ENCODE assay signal across 13 mouse cellular contexts in the genomic region with DNA sequence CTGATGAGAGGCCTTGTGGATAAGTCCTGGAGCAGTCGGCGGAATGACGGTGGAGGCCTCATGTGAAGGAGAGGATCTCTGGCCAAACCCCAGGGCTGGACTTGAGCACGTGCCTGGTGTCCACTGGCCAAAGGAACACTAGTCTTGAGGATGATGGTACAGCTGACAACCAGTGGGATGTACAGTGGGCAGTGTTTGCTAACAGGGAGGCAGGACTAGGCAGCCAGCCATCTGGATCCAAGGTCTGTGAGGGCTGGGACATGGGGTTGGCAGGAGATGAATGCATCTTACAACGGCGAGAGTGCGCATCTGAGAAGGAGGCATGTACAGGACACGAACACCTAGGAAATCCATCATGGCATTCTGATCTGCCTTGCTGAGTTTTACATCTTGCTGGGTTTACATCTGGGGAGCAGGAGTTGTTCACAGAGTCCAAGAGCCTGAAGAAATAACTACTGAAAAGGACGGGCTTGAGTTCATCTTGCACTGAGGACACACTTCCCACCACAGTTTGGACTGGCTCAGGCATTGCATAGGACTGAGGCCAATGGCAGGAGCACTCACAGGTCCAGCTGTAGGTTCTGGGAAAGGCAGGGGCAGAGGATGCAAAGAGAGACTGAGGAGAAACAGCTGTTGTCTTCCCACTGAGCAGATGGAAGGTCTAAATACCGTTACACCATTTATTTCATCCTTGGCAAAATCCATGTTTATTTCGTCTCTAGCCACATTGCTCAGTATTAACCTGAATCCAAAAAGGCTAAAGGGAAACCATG. TPM values are rescaled to one million over a fixed set of nuclear protein-coding genes. Genes with fewer than 3 reads are reported as not detected.
DNase-seq lines count a peak whose midpoint lies in the region; ATAC-seq and TF ChIP-seq lines count a peak whose summit lies in the region.
"Had no signal": no experiment of that assay in that cellular context is flagged by ENCODE, and none has a peak within 500 bp of the region (broad histone marks: within the 10 kb centered on the region; RNA-seq: fewer than 3 reads in every experiment).

No protein-coding gene starts in this region.

- DNase-seq in embryonic facial prominence, embryonic 14.5 days (ENCODE audit: low spot score) = peak; percentile 43
- DNase-seq in embryonic facial prominence, embryonic 10.5 days (ENCODE audit: low spot score) = no peak
- DNase-seq in ovary, adult 18-20 months (ENCODE audit: low spot score) = peak; percentile 5
- DNase-seq in ovary, postnatal 10 days (ENCODE audit: low spot score) = no peak
- DNase-seq in lung, embryonic 14.5 days = peak; percentile 89
- no peak for DNase-seq in stomach, postnatal 0 days (ENCODE audit: low spot score)
- DNase-seq in embryo, embryonic 11 days = no peak
- no peak for DNase-seq in right cerebral cortex, postnatal 4 days
- DNase-seq: kidney, postnatal 14 days had no signal

- peaks cover 15% of the 10 kb centered on the region for H3K4me1 ChIP-seq in embryonic facial prominence, embryonic 14.5 days (ENCODE audit: control insufficient read depth, insufficient read depth, low read length)
- H3K4me1 ChIP-seq in embryonic facial prominence, embryonic 10.5 days = peaks cover 11% of the 10 kb centered on the region
- H3K4me1 ChIP-seq in lung, embryonic 14.5 days (ENCODE audit: insufficient read depth) = peaks cover 11% of the 10 kb centered on the region
- no peaks in the 10 kb centered on the region for H3K4me1 ChIP-seq in stomach, postnatal 0 days (replicated peaks; ENCODE audit: control insufficient read depth, insufficient read depth)
- H3K4me1 ChIP-seq: neural tube, embryonic 13.5 days had no signal

- no peak overlapping the region for H3K27ac ChIP-seq in embryonic facial prominence, embryonic 14.5 days (replicated peaks; ENCODE audit: low read depth, low read length)
- H3K27ac ChIP-seq in embryonic facial prominence, embryonic 10.5 days (replicated peaks) = no peak overlapping the region
- peak overlapping the region; percentile 80 for H3K27ac ChIP-seq in lung, embryonic 14.5 days (ENCODE audit: low read depth)
- H3K27ac ChIP-seq in stomach, postnatal 0 days (replicated peaks) = no peak overlapping the region
- H3K27ac ChIP-seq: neural tube, embryonic 13.5 days had no signal

- TF ChIP-seq CTCF in lung, embryonic 14.5 days (IDR thresholded peaks at IDR 0.05; ENCODE audit: low read depth) = no peak
- no peak for TF ChIP-seq CTCF in stomach, postnatal 0 days (IDR thresholded peaks at IDR 0.05; ENCODE audit: low read depth)

- no peak overlapping the region for H3K9ac ChIP-seq in embryonic facial prominence, embryonic 14.5 days (ENCODE audit: low read depth, low read length)
- no peak overlapping the region for H3K9ac ChIP-seq in lung, embryonic 14.5 days
- no peak overlapping the region for H3K9ac ChIP-seq in stomach, postnatal 0 days (ENCODE audit: low read length)
- H3K9ac ChIP-seq: neural tube, embryonic 13.5 days had no signal

- ATAC-seq in embryonic facial prominence, embryonic 14.5 days (ENCODE audit: low read depth) = no peak
- ATAC-seq in lung, embryonic 14.5 days (ENCODE audit: insufficient read depth) = peak; percentile 95
- peak; percentile 21; the same call in 1 of the 2 replicates for ATAC-seq in stomach, postnatal 0 days (ENCODE audit: low FRiP score, low TSS enrichment)

- H3K4me3 ChIP-seq in embryonic facial prominence, embryonic 14.5 days (ENCODE audit: low read depth, low read length) = no peak overlapping the region
- no peak overlapping the region for H3K4me3 ChIP-seq in embryonic facial prominence, embryonic 10.5 days
- H3K4me3 ChIP-seq in lung, embryonic 14.5 days (ENCODE audit: low read depth, low read length) = no peak overlapping the region
- no peak overlapping the region for H3K4me3 ChIP-seq in stomach, postnatal 0 days (ENCODE audit: low read depth, low read length)
- H3K4me3 ChIP-seq: erythroblast, embryonic 14.5 days; neural tube, embryonic 13.5 days had no signal

- H3K4me2 ChIP-seq in embryonic facial prominence, embryonic 14.5 days (ENCODE audit: low read depth, low read length) = no peak overlapping the region
- no peak overlapping the region for H3K4me2 ChIP-seq in lung, embryonic 14.5 days
- no peak overlapping the region for H3K4me2 ChIP-seq in stomach, postnatal 0 days (replicated peaks; ENCODE audit: low read depth)
- H3K4me2 ChIP-seq: liver, embryonic 11.5 days; midbrain, embryonic 11.5 days; neural tube, embryonic 13.5 days had no signal

- H3K9me3 ChIP-seq in embryonic facial prominence, embryonic 14.5 days (ENCODE audit: control insufficient read depth, low read length) = no peaks in the 10 kb centered on the region
- no peaks in the 10 kb centered on the region for H3K9me3 ChIP-seq in embryonic facial prominence, embryonic 10.5 days
- no peaks in the 10 kb centered on the region for H3K9me3 ChIP-seq in lung, embryonic 14.5 days (ENCODE audit: low read depth, low read length)
- H3K9me3 ChIP-seq in stomach, postnatal 0 days (ENCODE audit: control insufficient read depth, low read length) = no peaks in the 10 kb centered on the region
- H3K9me3 ChIP-seq: neural tube, embryonic 13.5 days had no signal

- no peaks in the 10 kb centered on the region for H3K27me3 ChIP-seq in embryonic facial prominence, embryonic 14.5 days (replicated peaks; ENCODE audit: control insufficient read depth, insufficient read depth, low read length)
- no peaks in the 10 kb centered on the region for H3K27me3 ChIP-seq in embryonic facial prominence, embryonic 10.5 days (replicated peaks; ENCODE audit: low read depth, poor library complexity, severe bottlenecking)
- no peaks in the 10 kb centered on the region for H3K27me3 ChIP-seq in lung, embryonic 14.5 days (ENCODE audit: insufficient read depth, low read length)
- H3K27me3 ChIP-seq in stomach, postnatal 0 days (ENCODE audit: control insufficient read depth, insufficient read depth, low read length) = no peaks in the 10 kb centered on the region
- H3K27me3 ChIP-seq: neural tube, embryonic 13.5 days had no signal

- no peak for TF ChIP-seq EP300 in stomach, postnatal 0 days (optimal IDR thresholded peaks at IDR 0.05)

- no peaks in the 10 kb centered on the region for H3K36me3 ChIP-seq in embryonic facial prominence, embryonic 14.5 days (ENCODE audit: control insufficient read depth, insufficient read depth, low read length)
- no peaks in the 10 kb centered on the region for H3K36me3 ChIP-seq in embryonic facial prominence, embryonic 10.5 days (replicated peaks)
- H3K36me3 ChIP-seq in lung, embryonic 14.5 days (ENCODE audit: insufficient read depth) = no peaks in the 10 kb centered on the region
- H3K36me3 ChIP-seq in stomach, postnatal 0 days (ENCODE audit: control insufficient read depth, insufficient read depth, low read length) = no peaks in the 10 kb centered on the region
- H3K36me3 ChIP-seq: neural tube, embryonic 13.5 days had no signal

- WGBS in embryonic facial prominence, embryonic 14.5 days = 72% methylated on average over 11 of the region's 11 CpGs
- 95% methylated on average over 11 of the region's 11 CpGs for WGBS in embryonic facial prominence, embryonic 10.5 days
- WGBS in lung, embryonic 14.5 days = 50% methylated on average over 11 of the region's 11 CpGs
- WGBS in stomach, postnatal 0 days = 56% methylated on average over 11 of the region's 11 CpGs

RNA-seq across cellular contexts. Expression of gene Pakap, which starts 32.9 kb away (rescaled TPM):
- polyA plus RNA-seq in embryonic facial prominence, embryonic 14.5 days (2014; fragmentation: Nextera tagmentation; extraction: Ambion mirVana) = 25.4 and 27.7 TPM in 2 replicates
- 25.3 and 25.8 TPM in 2 replicates for polyA plus RNA-seq in embryonic facial prominence, embryonic 10.5 days (2016; fragmentation: Nextera tagmentation; extraction: Ambion mirVana)
- polyA plus RNA-seq in lung, embryonic 14.5 days (2014; fragmentation: Nextera tagmentation; extraction: Ambion mirVana) = 56.2 and 57.2 TPM in 2 replicates
- polyA plus RNA-seq in stomach, postnatal 0 days (2015; fragmentation: Nextera tagmentation; extraction: Ambion mirVana) = 9.9 and 12.2 TPM in 2 replicates
- polyA plus RNA-seq: erythroblast, embryonic 14.5 days had no signal

Comparison
In these comparisons a context has a peak if more than half of its experiments do, and no peak if none do; other contexts are left out.
1. DNase-seq: peak in embryonic facial prominence, embryonic 14.5 days (single experiment), ovary, adult 18-20 months (single experiment) and lung, embryonic 14.5 days (single experiment); none in embryonic facial prominence, embryonic 10.5 days (single experiment), ovary, postnatal 10 days (single experiment), stomach, postnatal 0 days (single experiment), embryo, embryonic 11 days (single experiment) and right cerebral cortex, postnatal 4 days (single experiment).